Mouse (Mus musculus) macrophage (primary cell): ENCODE measurements at regions not wholly inside any gene's neighbourhood (a gene's known extent, or its start where the extent isn't known, plus 50 kb on each side); places are given as distances from the start of the nearest gene placed in this dataset.

Experiments
- H3K27ac ChIP-seq: fragments of 350-480 bp; formaldehyde crosslinking; 2 replicates; pipeline ENCODE4 v1.9.0; 2021
- H3K36me3 ChIP-seq: fragments of 350-480 bp; formaldehyde crosslinking; 2 replicates; pipeline ENCODE4 v1.9.0; 2021; ENCODE audit errors: inconsistent target
- H3K4me3 ChIP-seq: fragments of 350-480 bp; formaldehyde crosslinking; 2 replicates; pipeline ENCODE4 v1.9.0; 2021; ENCODE audit errors: inconsistent target
- H3K79me2 ChIP-seq: fragments of 350-480 bp; formaldehyde crosslinking; 2 replicates; pipeline ENCODE4 v1.9.0; 2021; ENCODE audit errors: inconsistent target
- WGBS: methylation state at CpG from one replicate; pipeline ENCODE4 v1.1.7; 2026; ENCODE audit warnings: inconsistent platforms; ENCODE audit not compliant: missing documents; 5-methylcytosine and 5-hydroxymethylcytosine counted together

- H3K4me3 ChIP-seq: no peak overlapping the region
- H3K36me3 ChIP-seq: no peaks in the 10 kb centered on the region
- no peaks in the 10 kb centered on the region for H3K79me2 ChIP-seq
- H3K27ac ChIP-seq: no peak overlapping the region
- WGBS: 64% methylated on average over 5 of the region's 5 CpGs
These were observed 276.8 kb upstream of the Pkn2 start for GRCm38 (mm10) chr3:143158568-143158967.

- Histone ChIP-seq H3K36me3 (no peaks in the 10 kb centered on the region), H3K4me3 (no peak overlapping the region), H3K27ac (no peak overlapping the region), H3K79me2 (no peaks in the 10 kb centered on the region)
These were observed 275.1 kb upstream of the Pkn2 start for GRCm38 (mm10) chr3:143156733-143157524.

- Histone ChIP-seq H3K79me2 (no peaks in the 10 kb centered on the region), H3K36me3 (no peaks in the 10 kb centered on the region), H3K4me3 (no peak overlapping the region), H3K27ac (no peak overlapping the region)
- WGBS: 43% methylated on average over 1 of the region's 1 CpGs
These were observed 274.4 kb upstream of the Pkn2 start for GRCm38 (mm10) chr3:143156174-143156573.

- Histone ChIP-seq H3K4me3 (no peak overlapping the region), H3K36me3 (no peaks in the 10 kb centered on the region), H3K27ac (no peak overlapping the region), H3K79me2 (no peaks in the 10 kb centered on the region)
- WGBS: 100% methylated on average over 1 of the region's 1 CpGs
These were observed 273.8 kb upstream of the Pkn2 start for GRCm38 (mm10) chr3:143155556-143155955.

GRCm38 (mm10) chr3:143147471-143147870 lies 265.7 kb upstream of the Pkn2 start:
- H3K27ac ChIP-seq: no peak overlapping the region
- H3K4me3 ChIP-seq: no peak overlapping the region
- H3K79me2 ChIP-seq: no peaks in the 10 kb centered on the region
- H3K36me3 ChIP-seq: no peaks in the 10 kb centered on the region
- 3% methylated on average over 8 of the region's 8 CpGs for WGBS

GRCm38 (mm10) chr3:143138952-143139351 lies 257.1 kb upstream of the Pkn2 start:
- no peaks in the 10 kb centered on the region for H3K79me2 ChIP-seq
- WGBS: 28% methylated on average over 3 of the region's 3 CpGs
- no peaks in the 10 kb centered on the region for H3K36me3 ChIP-seq
- no peak overlapping the region for H3K4me3 ChIP-seq
- H3K27ac ChIP-seq: no peak overlapping the region

GRCm38 (mm10) chr3:143134528-143134927 lies 252.7 kb upstream of the Pkn2 start:
- 96% methylated on average over 2 of the region's 2 CpGs for WGBS
- no peak overlapping the region for H3K27ac ChIP-seq
- H3K79me2 ChIP-seq: no peaks in the 10 kb centered on the region
- H3K4me3 ChIP-seq: no peak overlapping the region
- no peaks in the 10 kb centered on the region for H3K36me3 ChIP-seq

GRCm38 (mm10) chr3:143107733-143108291 lies 226.0 kb upstream of the Pkn2 start:
- 61% methylated on average over 13 of the region's 13 CpGs for WGBS

GRCm38 (mm10) chr3:143104734-143105133 lies 222.9 kb upstream of the Pkn2 start:
- no peak overlapping the region for H3K27ac ChIP-seq
- no peak overlapping the region for H3K4me3 ChIP-seq
- 93% methylated on average over 2 of the region's 2 CpGs for WGBS
- no peaks in the 10 kb centered on the region for H3K79me2 ChIP-seq
- H3K36me3 ChIP-seq: no peaks in the 10 kb centered on the region

More at GRCm38 (mm10) chr3:143107733-143108291, 226.0 kb upstream of the Pkn2 start:
- no peaks in the 10 kb centered on the region for H3K36me3 ChIP-seq
- no peaks in the 10 kb centered on the region for H3K79me2 ChIP-seq
- no peak overlapping the region for H3K4me3 ChIP-seq
- no peak overlapping the region for H3K27ac ChIP-seq

GRCm38 (mm10) chr3:143103333-143103732 lies 221.5 kb upstream of the Pkn2 start:
- 9% methylated on average over 3 of the region's 3 CpGs for WGBS

GRCm38 (mm10) chr3:143100810-143101645 lies 219.2 kb upstream of the Pkn2 start:
- Histone ChIP-seq H3K27ac (no peak overlapping the region), H3K4me3 (no peak overlapping the region; the same call in 1 of the 2 replicates), H3K36me3 (no peaks in the 10 kb centered on the region), H3K79me2 (no peaks in the 10 kb centered on the region)
- 5% methylated on average over 52 of the region's 59 CpGs for WGBS

More at GRCm38 (mm10) chr3:143103333-143103732, 221.5 kb upstream of the Pkn2 start:
- H3K36me3 ChIP-seq: no peaks in the 10 kb centered on the region
- no peaks in the 10 kb centered on the region for H3K79me2 ChIP-seq
- no peak overlapping the region for H3K27ac ChIP-seq
- H3K4me3 ChIP-seq: no peak overlapping the region

- WGBS: 92% methylated on average over 7 of the region's 7 CpGs
These were observed 218.4 kb upstream of the Pkn2 start for GRCm38 (mm10) chr3:143100203-143100602.

GRCm38 (mm10) chr3:143092206-143092605 lies 210.4 kb upstream of the Pkn2 start:
- 40% methylated on average over 4 of the region's 4 CpGs for WGBS
- no peaks in the 10 kb centered on the region for H3K79me2 ChIP-seq

More at GRCm38 (mm10) chr3:143100203-143100602, 218.4 kb upstream of the Pkn2 start:
- no peak overlapping the region for H3K4me3 ChIP-seq
- no peaks in the 10 kb centered on the region for H3K36me3 ChIP-seq
- H3K79me2 ChIP-seq: no peaks in the 10 kb centered on the region
- no peak overlapping the region for H3K27ac ChIP-seq

GRCm38 (mm10) chr3:143090886-143091285 lies 209.1 kb upstream of the Pkn2 start:
- H3K79me2 ChIP-seq: no peaks in the 10 kb centered on the region
- WGBS: 44% methylated on average over 9 of the region's 9 CpGs
- H3K4me3 ChIP-seq: no peak overlapping the region
- no peak overlapping the region for H3K27ac ChIP-seq
- H3K36me3 ChIP-seq: no peaks in the 10 kb centered on the region

More at GRCm38 (mm10) chr3:143092206-143092605, 210.4 kb upstream of the Pkn2 start:
- H3K36me3 ChIP-seq: no peaks in the 10 kb centered on the region
- no peak overlapping the region for H3K27ac ChIP-seq
- no peak overlapping the region for H3K4me3 ChIP-seq

- Histone ChIP-seq H3K36me3 (no peaks in the 10 kb centered on the region), H3K27ac (no peak overlapping the region), H3K4me3 (no peak overlapping the region), H3K79me2 (no peaks in the 10 kb centered on the region)
- 44% methylated on average over 3 of the region's 3 CpGs for WGBS
These were observed 208.5 kb upstream of the Pkn2 start for GRCm38 (mm10) chr3:143090316-143090715.
